Mouse (Mus musculus): ENCODE measurements around the gene Cdc42bpg.
A peak's percentile ranks its signal among the peaks of the same experiment; 100 is the strongest.

DNA sequence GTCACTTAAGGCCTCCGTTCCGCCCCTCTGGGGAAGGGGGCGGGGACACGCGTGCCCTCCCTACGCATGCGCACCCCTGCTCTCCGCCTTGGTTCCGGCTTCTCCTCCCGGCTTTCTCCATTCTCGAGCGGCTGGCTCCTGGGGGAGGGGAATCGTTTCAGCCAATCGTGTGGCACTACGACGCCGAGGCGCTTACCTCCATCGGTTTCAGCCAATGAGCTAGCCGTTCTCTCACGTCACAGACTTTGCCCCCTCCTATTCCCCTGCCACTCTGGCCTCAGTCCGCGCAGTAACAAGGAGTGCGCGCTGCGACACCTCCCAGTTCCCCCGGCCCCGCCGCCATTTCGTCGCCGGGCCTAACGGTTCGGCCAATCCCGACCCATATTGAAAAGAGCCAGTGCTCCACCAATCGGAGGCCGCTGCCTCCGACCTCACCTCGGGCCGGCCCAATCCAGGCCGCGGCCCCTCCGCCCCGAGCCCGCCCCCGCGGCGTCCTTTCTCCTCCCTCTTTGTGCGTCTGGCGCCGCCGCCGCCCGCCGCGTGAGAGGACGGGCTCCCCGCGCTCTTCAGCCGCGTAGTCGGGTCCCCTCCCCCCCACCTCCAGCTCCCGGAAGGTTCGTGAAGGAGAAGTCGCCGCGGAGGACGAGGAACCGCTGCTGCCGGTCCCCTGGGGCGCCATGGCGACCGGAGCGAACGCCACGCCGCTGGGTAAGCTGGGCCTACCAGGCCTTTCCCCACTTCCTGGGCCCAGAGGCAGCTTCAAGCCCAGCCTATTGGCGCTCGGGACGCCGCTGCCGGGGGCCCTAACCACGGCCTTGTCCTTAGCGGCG, 57.4 kb downstream of the Cdc42bpg start, which contains the start of gene Sf1:
- TF ChIP-seq POLR2A (IDR thresholded peaks at IDR 0.05; ENCODE audit: insufficient read depth, low read depth, low read length) (peak; percentile 72), CTCF (IDR thresholded peaks at IDR 0.05) (no peak), EP300 (IDR thresholded peaks at IDR 0.05; ENCODE audit: insufficient read depth, low read depth, low read length) (no peak; the same call in none of the 2 replicates)
